Mouse (Mus musculus) 416B (cell line): ENCODE measurements at regions not wholly inside any gene's neighbourhood (a gene's known extent, or its start where the extent isn't known, plus 50 kb on each side); places are given as distances from the start of the nearest gene placed in this dataset.

Experiments used
- DNase-seq: peaks from one replicate; pipeline ENCODE4 v3.0.0; 2011; ENCODE audit warnings: low read depth

DNA sequence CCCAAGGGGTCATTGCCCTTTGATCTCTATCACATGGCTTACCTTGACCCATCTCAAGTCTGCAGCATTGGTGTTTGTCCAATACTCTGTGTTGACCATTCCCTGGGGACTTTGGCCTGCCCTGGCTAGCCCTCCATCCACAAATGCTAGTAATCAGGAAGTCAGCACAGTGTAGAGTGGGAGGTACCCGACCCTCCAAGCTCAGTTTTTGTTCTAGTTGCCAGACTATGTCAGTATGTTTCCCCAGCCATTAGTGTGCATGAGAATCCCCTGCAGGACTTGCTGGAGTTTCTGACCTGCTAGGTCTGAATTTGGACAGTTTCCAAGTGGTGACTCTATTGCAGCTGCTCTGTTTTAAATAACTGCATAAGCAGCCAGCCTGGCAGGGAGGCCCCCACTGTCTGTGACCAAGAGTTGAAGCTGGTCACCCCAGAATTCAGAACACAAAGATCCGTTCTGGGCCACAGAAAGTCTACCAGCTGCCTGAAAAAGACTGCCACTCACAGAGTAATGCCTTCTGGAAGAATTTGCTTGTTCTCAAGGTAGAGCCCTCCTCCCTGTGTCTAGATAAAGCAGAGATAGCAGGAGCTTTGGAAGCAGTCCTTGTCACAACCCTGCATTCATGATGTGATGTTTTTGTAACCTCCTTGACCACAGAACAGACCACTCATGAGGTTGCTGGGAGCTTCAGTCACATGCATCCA lies 118.0 kb upstream of the Slc22a23 start:
- no peak for DNase-seq

DNA sequence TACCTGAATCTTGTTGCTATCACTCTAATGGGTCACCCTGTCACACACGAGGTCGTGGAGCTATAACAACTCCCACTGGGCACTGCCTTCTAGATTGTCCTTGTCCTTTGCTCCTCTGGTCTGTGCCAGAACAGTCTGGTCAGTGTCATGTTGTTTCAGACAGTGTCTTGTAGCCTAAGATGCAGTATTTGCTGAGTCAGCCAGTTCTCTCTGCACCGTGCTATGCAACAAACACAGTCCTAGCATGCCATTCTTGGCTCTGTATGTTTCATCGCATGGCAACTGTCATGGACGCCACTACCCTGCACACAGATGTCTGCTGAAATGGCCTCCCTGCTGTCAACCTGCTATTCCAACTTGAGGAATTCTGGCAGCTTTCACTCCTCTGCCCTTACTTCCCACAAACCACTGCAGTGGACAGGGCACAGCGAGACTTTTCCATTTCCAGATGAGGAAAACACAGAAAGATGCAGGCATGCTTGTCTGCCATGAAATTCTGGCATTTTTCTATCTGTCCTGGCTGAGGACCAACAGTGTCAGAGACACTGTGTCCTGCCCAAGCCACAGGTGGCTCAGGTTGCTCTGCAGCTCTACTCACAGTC lies 117.3 kb upstream of the Slc22a23 start:
- DNase-seq = no peak

DNA sequence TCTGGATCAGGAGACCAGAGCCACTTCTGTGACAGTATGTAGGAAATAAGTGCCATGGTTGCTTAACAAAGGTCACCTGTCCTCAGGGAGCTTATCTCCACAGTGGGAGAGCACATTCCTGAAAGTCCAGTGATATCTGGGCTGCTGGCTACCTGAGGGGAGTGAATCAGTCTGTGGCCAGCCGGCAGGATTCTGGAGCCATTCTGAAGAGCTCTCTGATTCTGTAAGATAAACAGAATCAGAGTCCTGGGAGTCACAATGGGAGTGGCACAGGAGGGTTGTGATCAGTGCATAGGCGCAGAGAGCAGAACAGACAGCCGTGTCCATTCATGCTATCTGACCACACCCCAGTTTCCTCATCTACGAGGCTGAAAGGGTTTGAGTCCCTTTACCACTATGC lies 116.0 kb upstream of the Slc22a23 start:
- DNase-seq = no peak

DNA sequence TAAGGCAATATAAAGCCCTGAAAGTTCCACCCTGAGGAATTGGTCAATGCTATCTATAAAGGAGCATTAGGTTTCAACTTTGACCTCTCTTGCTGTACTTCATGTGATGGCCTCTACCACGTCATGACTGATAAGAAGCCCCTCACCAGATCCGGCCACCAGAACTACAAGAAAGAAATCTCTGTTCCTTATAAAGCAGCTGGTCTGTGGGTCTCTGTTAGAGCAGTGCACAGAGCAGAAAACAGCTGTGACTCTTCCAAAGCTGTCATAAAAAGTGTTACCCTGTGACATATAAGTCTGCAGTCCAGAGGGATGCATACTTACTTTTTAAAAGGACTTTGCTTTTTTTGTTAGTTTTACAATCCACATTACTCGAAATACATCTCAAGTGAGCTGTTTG lies 111.1 kb upstream of the Slc22a23 start:
- DNase-seq = no peak

DNA sequence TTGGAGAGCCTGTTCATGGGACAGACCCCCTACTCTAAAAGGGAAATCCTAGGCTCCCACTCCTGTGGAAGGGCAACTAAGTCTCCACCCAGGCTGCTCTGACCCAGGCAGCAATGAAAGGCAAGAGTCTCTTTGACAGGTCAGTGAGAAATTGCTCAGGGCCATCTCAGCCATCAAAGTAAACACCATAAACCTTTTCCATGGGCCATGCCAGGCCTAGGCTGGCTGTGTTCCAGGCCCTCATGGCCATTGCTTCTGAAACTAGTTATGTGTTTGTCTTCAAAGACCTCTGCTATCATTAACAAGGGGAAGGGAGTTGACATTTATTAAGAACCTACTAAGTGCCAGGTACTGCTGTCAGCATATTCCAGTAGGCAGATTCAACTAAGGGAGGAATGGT lies 101.8 kb upstream of the Slc22a23 start:
- no peak for DNase-seq

DNA sequence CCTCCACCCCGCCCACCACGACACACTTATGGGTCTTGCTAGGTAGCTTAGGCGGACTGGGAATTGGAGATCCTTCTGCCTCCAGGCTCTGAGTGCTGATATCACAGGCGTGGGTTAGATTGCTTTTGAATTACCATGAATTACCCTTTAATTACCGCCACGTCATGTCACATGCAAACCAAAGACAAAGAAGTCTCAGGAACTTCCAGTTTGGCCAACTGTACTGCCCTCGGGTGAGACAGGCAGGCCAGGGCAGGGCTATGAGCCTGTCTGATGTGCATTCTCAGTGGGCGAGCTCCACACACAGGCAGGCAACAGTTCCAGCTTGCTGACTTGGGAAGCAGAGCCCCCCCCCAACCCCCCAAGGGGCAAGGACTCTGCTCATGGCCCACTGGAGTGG lies 101.3 kb upstream of the Slc22a23 start:
- no peak for DNase-seq

DNA sequence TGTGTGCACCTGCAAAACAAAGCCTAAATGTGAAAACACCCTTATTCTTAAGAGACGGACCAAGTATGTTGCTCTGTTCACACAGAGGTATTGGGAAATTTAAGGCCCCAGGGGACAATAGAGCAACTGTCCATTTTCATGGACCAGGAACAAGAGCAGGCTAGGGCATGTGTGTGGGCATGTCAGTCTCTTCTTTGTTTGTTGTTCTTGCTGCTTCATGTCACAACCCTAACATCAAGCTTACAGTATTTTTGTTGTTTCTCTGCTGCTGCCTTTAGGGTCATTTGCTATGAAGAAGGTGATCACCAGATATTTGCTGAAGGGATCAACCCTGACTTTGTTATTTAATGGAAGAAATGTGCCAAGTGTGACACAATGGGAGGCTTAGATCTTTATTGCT lies 96.4 kb upstream of the Slc22a23 start:
- no peak for DNase-seq

DNA sequence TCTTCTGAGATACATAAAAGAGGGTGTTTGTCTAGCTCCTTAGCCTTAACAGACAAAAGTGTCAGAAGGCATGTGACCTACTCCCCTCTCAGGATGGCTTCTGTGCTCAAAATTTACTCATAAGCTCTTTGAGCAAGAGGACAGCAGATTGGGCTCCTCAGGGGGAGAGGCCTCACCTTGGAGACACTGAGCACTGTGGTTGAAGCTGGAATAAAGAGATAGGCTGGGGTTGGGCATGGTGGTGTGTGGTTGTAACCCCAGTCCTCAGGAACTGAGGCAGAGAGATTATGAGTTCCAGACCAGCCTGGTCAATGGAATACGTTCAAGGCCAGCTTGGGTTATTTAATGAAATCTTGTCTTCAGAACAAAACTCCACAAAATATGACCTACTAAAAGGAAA lies 82.5 kb upstream of the Slc22a23 start:
- DNase-seq = peak; percentile 24

DNA sequence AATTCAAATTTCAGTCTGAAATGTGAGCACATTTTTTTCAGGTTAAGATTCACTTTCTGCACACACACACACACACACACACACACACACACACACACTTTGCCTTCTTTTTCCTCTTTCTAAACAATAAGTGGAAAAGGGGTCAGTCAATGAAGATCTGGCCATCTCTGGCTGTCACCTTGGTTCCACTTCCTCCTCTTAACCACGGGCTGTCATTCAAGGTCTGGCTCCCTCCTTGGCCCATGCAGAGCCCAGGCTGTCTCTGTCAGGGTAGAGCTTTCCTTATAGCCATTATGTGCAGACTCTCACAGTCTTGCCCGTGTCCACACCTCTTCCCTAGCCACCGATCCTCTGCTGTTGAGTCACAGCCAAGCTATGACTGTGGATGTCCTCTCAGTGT lies 79.9 kb upstream of the Slc22a23 start:
- DNase-seq = peak; percentile 89

DNA sequence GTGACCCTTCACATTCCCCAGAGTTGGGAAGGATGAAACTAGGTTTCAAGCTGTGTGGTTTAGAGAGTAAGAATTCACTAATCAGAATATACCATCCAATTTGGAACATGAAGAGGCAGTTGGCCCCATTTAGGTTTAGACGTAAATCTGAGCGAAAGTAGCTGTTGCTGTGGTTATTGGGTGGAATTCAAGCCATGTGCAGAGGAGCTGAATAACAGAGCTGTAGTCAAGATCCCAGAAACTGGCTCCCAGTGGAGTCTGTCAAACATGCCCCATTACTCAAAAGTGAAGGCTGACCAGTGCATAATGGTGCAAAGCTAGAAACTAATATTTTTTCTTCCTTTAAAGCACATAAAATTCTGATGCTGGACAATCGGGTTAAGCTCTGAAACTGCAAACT lies 76.7 kb upstream of the Slc22a23 start:
- DNase-seq = no peak

DNA sequence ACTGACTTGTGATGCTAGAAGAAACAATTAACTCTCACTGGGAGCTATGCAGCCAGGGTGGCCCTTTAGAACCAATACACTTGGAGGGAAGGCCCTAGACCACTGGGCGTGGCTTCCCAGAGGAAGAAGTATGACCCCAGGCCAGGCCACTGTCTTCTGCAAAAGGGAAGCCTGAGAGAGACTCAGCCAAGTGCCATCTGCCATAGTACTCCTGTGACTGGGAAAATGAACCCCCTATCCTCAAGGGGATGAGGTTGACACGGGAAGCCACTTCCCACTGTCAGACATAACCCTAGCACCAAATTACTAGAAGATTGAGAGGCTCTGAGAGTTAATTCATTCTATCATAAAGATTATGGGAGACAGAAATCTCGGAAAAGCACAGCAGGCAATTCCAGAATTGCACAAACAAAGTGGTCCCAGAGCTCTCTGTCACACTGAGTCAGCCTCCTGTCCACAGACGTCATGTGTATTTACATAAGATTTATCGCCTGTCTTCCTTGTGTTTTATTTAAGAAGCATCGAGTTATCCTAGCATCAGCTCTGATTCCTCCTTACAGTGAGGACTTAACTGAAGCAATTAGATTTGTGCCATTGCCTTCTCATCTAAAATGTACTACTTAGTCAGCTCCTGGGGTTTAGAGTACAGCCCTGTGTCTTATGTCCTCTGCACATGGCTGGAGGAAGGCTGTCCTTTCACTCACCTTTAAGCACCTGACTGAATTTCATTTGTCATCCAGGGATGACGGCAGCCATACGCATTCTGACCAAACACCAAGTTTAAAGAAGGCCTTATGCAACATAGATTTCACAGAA lies 75.6 kb upstream of the Slc22a23 start:
- DNase-seq = no peak

DNA sequence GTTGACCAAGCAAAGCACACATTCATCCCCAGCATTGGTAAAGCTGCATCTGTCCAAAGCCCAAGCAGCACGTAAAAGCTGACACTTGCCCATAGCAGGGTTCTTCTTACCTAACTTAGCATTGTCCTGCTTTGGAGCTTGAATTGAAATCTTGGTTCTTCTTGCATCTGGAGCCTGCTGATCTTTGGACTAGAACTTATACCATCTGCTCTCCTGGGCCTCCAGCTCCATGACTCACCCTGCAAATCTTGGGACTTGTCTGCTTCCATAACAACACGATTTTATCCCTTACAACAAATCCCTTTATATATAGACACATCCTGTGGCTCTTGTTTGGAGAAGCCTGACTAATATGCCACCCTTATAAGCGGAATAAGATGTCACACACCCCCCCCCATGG lies 74.1 kb upstream of the Slc22a23 start:
- no peak for DNase-seq

DNA sequence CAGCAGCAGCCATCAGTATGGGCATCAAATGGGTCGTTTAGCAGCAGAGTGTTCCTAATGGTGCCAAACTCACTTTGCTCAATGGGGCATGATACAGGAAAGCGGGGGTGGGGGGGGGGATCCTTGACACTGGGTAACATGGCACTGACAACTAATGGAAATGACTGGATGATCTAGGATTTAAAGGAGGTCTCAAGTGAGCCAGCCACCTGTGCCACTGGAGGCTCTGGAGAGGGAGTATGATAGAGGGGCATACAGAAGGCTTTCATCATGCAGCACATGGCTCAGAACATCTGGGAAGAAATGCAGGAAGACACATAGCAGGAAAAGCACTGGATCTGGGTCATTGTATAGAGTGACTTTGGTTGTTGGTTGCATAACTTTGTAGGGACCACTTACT lies 71.6 kb upstream of the Slc22a23 start:
- no peak for DNase-seq

DNA sequence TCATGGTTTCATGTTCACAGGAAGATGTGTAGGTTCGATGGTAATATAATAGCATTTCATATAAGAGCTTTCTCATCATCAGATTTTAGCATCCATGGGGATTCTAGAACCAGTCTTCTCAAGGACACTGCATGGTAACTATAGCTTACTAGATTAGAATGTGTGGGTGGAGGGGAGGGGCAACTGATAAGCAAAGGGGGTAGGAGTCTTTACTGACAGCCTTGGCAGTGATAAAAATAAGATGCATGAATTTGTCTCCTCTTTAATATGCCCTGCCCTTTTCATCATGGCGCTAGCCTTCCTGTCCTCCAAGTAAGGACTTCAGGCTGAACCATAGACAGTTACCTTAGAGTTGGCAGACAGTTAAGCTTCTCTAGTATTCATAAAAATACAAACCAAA lies 69.6 kb upstream of the Slc22a23 start:
- no peak for DNase-seq

DNA sequence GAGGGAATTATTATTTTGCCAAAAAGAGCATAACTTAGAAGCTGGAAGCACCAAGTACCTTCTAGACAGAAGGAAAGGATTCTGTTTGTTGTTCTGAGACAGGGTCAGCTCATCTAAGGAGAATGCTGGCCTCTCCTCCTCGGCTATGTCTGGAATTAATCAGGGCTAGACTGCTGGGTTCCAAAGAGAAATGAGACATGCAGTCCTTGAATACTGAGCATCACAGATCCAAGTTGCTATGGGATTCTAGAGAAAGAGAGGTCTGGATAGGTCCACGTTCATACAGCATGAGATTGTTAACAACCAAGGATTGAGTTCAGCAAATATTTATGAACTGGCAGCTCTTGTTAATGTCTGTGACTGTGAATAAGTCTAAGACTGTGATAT lies 63.7 kb upstream of the Slc22a23 start:
- no peak for DNase-seq

DNA sequence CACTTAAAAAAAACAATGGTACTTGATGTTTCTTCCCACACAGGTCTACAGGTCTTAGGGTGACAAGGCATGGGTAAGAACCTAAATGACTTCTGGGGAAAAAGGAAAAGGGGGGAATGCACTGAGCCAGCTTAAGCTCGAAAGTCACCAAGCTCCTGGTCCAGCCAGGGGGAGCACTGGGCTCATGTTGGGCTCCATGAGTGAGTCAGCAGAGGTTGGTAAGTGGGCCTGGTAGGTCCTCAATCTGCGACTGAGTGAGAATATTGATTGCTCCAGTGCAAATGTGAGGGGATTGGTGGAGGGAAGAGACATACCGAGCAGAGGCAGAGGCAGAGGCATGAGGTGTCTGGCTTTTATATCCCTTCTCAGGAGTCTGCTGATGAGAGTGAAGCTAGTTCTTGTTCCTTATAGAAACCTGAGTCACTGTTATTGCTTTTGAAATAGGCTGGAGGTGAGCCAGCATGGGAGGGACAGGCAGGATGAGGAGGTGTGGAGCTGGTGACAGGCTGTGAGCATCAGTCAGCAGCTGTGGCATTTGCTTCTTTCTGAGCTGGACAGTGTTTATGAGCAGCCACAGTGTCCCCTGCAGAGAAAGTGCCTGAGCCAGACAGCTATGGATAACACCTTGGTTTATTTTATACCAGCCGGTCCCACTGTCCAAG lies 63.2 kb upstream of the Slc22a23 start:
- peak; percentile 54 for DNase-seq

DNA sequence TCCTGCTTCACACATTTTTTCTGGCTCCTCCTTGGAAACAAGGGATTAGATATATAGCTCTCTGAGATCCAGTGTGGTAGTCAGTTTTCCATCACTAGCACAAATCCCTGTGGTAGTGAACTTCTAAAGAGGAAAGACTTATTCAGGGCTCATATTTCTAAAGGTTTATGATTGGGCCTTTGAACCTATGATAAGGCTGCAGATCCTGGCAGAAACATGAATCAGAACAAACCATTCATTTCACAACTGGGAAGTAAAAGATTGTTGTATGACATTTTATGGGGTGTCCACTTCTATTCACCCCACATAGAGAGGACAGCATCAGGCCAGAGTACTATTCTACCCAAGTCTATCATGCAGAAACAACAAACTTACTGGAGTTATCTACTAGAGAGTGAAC lies 61.3 kb upstream of the Slc22a23 start:
- no peak for DNase-seq

DNA sequence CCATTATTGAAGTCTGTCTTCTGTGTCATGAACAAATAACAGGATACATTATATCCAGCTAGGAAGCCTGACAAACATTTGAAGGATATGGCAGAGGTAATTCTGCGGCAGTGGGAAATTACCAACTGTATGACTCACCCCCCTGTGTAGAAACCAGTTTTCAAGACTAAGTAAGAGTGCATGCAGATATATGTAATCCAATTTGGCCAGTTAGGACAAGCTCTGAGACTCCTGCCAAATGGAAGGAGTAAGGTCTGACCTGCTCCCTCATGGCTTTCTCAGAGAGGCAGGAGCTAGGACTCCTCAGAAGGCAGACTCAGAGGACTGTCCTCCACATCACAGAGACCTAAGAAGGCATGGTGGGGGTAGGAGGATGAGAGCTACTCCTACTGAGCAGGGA lies 57.6 kb upstream of the Slc22a23 start:
- peak; percentile 55 for DNase-seq

DNA sequence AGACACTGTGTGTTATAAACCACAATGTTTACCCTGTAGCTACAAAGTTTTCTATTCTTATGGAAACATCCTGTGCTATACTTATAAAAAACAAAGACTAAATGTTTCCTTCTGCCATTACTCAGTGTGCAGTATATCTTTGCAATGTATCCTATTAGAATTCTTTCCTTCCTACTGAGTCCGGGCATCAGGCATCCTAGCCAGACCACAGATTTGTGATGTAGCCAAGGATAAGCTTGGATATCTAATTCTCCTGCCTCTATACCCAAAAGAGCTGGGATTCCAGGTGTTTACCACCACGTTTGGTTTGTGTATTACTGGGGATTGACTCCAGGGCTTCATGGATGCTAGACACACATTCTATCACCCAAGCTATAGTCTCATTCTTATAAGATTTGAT lies 56.0 kb upstream of the Slc22a23 start:
- no peak for DNase-seq

DNA sequence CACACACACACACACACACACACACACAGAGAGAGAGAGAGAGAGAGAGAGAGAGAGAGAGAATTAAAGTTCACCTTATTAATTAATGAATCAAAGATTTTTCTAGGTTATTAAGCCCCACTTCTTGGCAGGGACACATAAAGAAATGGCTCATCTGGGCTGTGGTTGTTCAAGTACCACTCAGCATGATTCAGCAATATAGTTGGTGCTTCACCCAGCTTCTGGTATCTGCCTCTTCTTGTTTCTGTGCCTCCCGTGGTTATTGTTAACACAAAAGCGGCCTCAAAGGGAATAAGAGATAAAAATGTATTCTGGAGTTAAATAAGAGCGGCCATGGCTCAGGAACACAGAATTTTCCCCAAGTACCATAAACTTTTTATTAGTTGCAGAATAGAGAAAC lies 53.9 kb upstream of the Slc22a23 start:
- peak; percentile 76 for DNase-seq

DNA sequence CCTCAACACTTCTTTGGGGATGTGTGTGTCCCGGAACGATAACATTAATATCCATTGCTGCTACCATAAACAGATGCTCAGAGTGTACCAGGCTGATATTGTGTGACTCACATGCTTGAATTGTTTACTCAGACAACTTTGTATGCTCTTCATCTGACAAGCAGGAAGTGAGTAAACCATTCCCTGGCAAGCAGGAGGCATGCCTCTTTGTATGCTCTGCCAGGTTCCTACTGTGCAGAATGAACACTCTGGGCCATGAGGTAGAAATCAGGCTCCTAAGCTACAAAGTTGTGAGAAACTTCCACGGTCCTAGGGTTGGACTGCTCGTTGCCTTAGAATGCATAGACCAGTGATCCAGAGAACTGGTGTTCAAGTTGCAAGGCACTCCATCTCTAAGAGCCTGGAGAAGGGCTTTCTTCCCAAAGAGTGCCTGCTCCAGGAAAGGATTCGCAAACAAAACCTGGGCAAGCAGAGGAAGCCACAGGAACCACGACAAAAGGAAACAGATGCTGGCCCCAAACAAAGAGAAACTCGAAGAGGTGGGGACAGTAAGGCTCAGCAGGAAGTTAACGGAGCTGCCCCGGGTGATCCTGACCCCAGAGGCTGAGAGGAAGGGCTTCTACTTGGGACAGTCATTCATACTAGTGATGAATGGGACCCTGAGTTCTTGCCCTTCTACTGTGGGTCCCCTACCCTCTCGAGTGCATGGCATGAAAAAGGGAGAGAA lies 53.2 kb upstream of the Slc22a23 start:
- peak; percentile 88 for DNase-seq

DNA sequence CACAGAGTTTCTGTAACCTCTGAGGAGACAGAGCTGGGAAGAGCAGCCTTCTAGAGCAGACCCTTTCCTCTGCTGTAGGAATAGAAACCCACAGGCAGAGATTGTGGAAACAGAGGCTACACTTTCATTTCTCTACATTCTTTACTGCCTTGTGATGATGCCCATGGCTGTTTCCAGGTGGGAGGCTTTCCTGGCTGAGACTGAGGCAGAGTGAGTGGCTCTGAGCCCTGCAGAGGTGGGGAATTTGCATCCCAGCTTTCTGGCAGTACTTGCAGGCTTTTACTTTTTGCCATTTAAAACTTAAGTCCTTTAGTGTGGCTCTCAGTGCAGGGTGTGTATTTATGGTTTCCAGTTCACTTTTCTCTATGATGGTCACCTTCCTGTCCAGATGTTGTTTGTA lies 50.5 kb upstream of the Slc22a23 start:
- no peak for DNase-seq
